Mouse (Mus musculus): ENCODE data around the gene Gm14326. TPM values are rescaled to one million over a fixed set of nuclear protein-coding genes. Genes with fewer than 3 reads are reported as not detected.
"Not testable (repeated sequence)": the region's sequence is repeated elsewhere in the genome, so short reads cannot be mapped to it uniquely, and the experiment has no call there.

The Gm14326 gene
- 16.0 and 16.7 TPM in 2 replicates for polyA plus RNA-seq (2016; fragmentation: Nextera tagmentation; extraction: Ambion mirVana)

- Histone ChIP-seq H3K27ac (peak within 1 kb of the TSS; percentile 69), H3K4me3 (peak within 1 kb of the TSS; percentile 55)
- H3K27me3 ChIP-seq (ENCODE audit: insufficient read depth, poor library complexity, severe bottlenecking); H3K36me3 ChIP-seq; H3K9me3 ChIP-seq; H3K4me1 ChIP-seq (replicated peaks): not testable (repeated sequence)
- WGBS, result 2% methylated on average over 7 of the region's 7 CpGs
- peak; percentile 2 for DNase-seq (ENCODE audit: low spot score)
These were observed at the start of gene Gm14326 for GRCm38 (mm10) chr2:177957145-177957544. TSS of gene Gm14326 (minus strand) at chr2:177957297.

- not testable (repeated sequence) for H3K9me3 ChIP-seq; H3K4me3 ChIP-seq; H3K27ac ChIP-seq; H3K4me1 ChIP-seq (replicated peaks); H3K36me3 ChIP-seq; DNase-seq (ENCODE audit: low spot score); H3K27me3 ChIP-seq (ENCODE audit: insufficient read depth, poor library complexity, severe bottlenecking)
- WGBS, result 77% methylated on average over 7 of the region's 7 CpGs
These were observed 17.7 kb upstream of the Gm14326 start for GRCm38 (mm10) chr2:177974814-177975213.

GRCm38 (mm10) chr2:177956734-177957133 is 363 bp downstream of the Gm14326 start:
- H3K27me3 ChIP-seq (ENCODE audit: insufficient read depth, poor library complexity, severe bottlenecking); H3K9me3 ChIP-seq; H3K36me3 ChIP-seq; H3K4me1 ChIP-seq (replicated peaks): not testable (repeated sequence)
- DNase-seq (ENCODE audit: low spot score), result peak; percentile 1
- Histone ChIP-seq H3K27ac (peak overlapping the region; percentile 69), H3K4me3 (peak overlapping the region; percentile 55)
- WGBS, result 1% methylated on average over 18 of the region's 18 CpGs

- H3K9me3 ChIP-seq; H3K27me3 ChIP-seq (ENCODE audit: insufficient read depth, poor library complexity, severe bottlenecking); DNase-seq (ENCODE audit: low spot score); H3K36me3 ChIP-seq; H3K27ac ChIP-seq; H3K4me1 ChIP-seq (replicated peaks); H3K4me3 ChIP-seq: not testable (repeated sequence)
- WGBS, result 65% methylated on average over 4 of the region's 5 CpGs
These were observed 31.5 kb downstream of the Gm14326 start, which contains the start of gene Zfp972 for GRCm38 (mm10) chr2:177925563-177926103. TSS of gene Zfp972 (minus strand) at chr2:177925613.

- 92% methylated on average over 5 of the region's 12 CpGs for WGBS
- not testable (repeated sequence) for DNase-seq (ENCODE audit: low spot score); H3K36me3 ChIP-seq; H3K9me3 ChIP-seq; H3K4me3 ChIP-seq; H3K27ac ChIP-seq; H3K27me3 ChIP-seq (ENCODE audit: insufficient read depth, poor library complexity, severe bottlenecking); H3K4me1 ChIP-seq (replicated peaks)
These were observed 53.8 kb downstream of the Gm14326 start for GRCm38 (mm10) chr2:177903276-177903675.

GRCm38 (mm10) chr2:177898171-177898570 is 58.9 kb downstream of the Gm14326 start:
- not testable (repeated sequence) for H3K36me3 ChIP-seq; H3K4me1 ChIP-seq (replicated peaks); H3K27ac ChIP-seq; H3K27me3 ChIP-seq (ENCODE audit: insufficient read depth, poor library complexity, severe bottlenecking); H3K9me3 ChIP-seq; DNase-seq (ENCODE audit: low spot score); H3K4me3 ChIP-seq
- 91% methylated on average over 2 of the region's 3 CpGs for WGBS

- H3K4me1 ChIP-seq (replicated peaks); H3K27ac ChIP-seq; H3K4me3 ChIP-seq; H3K36me3 ChIP-seq; DNase-seq (ENCODE audit: low spot score); H3K9me3 ChIP-seq; H3K27me3 ChIP-seq (ENCODE audit: insufficient read depth, poor library complexity, severe bottlenecking): not testable (repeated sequence)
- 50% methylated on average over 11 of the region's 13 CpGs for WGBS
These were observed 60.0 kb downstream of the Gm14326 start, which contains the start of gene Gm14327 for GRCm38 (mm10) chr2:177897046-177897578. TSS of gene Gm14327 (plus strand) at chr2:177897096.

GRCm38 (mm10) chr2:177887743-177888142 is 69.4 kb downstream of the Gm14326 start:
- not testable (repeated sequence) for H3K4me3 ChIP-seq; H3K27me3 ChIP-seq (ENCODE audit: insufficient read depth, poor library complexity, severe bottlenecking); H3K27ac ChIP-seq; H3K36me3 ChIP-seq; H3K4me1 ChIP-seq (replicated peaks); DNase-seq (ENCODE audit: low spot score); H3K9me3 ChIP-seq
- WGBS, result 90% methylated on average over 14 of the region's 14 CpGs

Other genes with a start within 250 kb of the Gm14326 start
- 4.2 and 8.9 TPM in 2 replicates for gene Gm14322, start 198.0 kb downstream of the Gm14326 start, polyA plus RNA-seq (2016; fragmentation: Nextera tagmentation; extraction: Ambion mirVana)
- 28.2 and 41.1 TPM in 2 replicates for gene Gm14325, start 117.0 kb downstream of the Gm14326 start, polyA plus RNA-seq (2016; fragmentation: Nextera tagmentation; extraction: Ambion mirVana)
- 2.1 TPM in 2 replicates for gene Gm14327, start 60.2 kb downstream of the Gm14326 start, polyA plus RNA-seq (2016; fragmentation: Nextera tagmentation; extraction: Ambion mirVana)
- 0.73 TPM in 1 of 2 replicates, not detected in the other for gene Zfp972, start 31.7 kb downstream of the Gm14326 start, polyA plus RNA-seq (2016; fragmentation: Nextera tagmentation; extraction: Ambion mirVana)
- gene Zfp971, start 66.0 kb upstream of the Gm14326 start, polyA plus RNA-seq (2016; fragmentation: Nextera tagmentation; extraction: Ambion mirVana), result 10.6 and 14.6 TPM in 2 replicates
- gene Zfp931, start 121.2 kb upstream of the Gm14326 start, polyA plus RNA-seq (2016; fragmentation: Nextera tagmentation; extraction: Ambion mirVana), result 12.6 and 17.3 TPM in 2 replicates
- gene Phactr3, start 161.7 kb upstream of the Gm14326 start, polyA plus RNA-seq (2016; fragmentation: Nextera tagmentation; extraction: Ambion mirVana), result 7.1 and 11.1 TPM in 2 replicates

All from hindbrain, embryonic 10.5 days (tissue).